Mouse (Mus musculus): ENCODE results near the gene Gsto2.

DNA sequence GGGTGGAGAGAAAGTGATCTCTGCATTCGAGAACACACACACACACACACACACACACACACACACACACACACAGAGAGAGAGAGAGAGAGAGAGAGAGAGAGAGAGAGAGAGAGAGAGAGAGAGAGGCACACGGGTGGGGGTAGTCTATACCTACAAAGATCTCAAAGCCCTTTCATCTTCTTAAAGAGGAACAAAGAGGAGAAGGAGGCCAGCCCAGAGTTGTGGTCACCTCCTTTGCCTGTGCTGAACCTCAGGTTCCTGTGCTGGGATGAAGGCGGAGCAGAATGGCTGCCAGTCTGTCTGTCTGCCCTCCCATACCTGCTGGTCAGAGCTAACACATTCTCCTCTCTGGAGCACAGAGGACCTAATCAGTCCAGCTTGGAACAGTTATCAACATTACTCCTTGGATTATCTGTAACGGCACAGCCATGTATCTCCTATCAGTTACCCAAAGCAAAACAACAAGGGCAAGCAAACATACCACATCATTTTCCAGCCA, 44.8 kb downstream of the Gsto2 start:
- TF ChIP-seq CTCF (IDR thresholded peaks at IDR 0.05; ENCODE audit: borderline replicate concordance, extremely low read depth, insufficient read depth, insufficient read length) (no peak), POLR2A (IDR thresholded peaks at IDR 0.05; ENCODE audit: borderline replicate concordance, extremely low read depth, insufficient read depth, insufficient read length, poor library complexity, severe bottlenecking) (no peak)
